Mouse (Mus musculus): ENCODE measurements around the gene Acbd7. TPM values are rescaled to one million over a fixed set of nuclear protein-coding genes. Genes with fewer than 3 reads are reported as not detected.
A peak's percentile ranks its signal among the peaks of the same experiment; 100 is the strongest.

Gene Acbd7
- 0.91 and 1.3 TPM in 2 replicates for polyA plus RNA-seq (2015; fragmentation: Nextera tagmentation; extraction: Ambion mirVana)

DNA sequence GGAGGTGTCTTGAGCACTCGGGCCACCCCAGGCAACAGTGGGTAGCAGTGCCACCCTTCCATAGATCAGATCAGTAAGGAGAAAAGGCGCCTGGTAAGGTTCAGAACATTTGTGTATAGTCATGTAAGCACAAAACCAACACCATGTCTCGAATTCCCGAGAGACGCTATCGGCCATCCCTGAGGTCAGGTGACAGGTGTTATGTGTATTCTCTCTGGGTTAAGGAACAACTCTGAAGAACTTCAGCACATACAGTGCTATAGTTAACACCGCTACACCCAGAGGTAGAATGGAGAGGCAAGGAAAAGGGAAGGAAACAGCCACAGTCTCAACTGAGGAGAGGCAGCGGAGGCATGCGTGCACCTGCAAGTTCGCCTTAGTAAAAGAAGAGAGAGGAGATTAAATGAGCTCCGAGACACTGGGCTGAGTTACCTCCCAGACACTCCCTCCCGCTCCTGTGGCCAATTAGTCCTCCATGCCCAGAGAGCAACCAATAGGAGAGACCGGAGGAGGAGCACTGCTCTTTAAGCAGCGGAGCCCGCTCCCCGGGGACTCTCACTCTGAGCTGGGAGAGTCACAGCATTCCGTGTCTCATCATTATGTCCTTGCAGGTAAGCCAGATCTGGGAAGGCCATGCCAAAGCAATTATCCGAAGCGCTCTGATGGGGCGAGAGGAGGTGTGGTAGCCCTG, at the start of gene Acbd7:
Acbd7 (plus strand) TSS at position 558 of the 691 bp plus-strand sequence.
- Histone ChIP-seq H3K27ac (replicated peaks) (no peak within 1 kb of the TSS), H3K36me3 (no peaks in the 10 kb centered on the region), H3K9ac (replicated peaks) (peak within 1 kb of the TSS; percentile 28; the same call in 1 of the 2 replicates), H3K4me1 (peaks cover 22% of the 10 kb centered on the region), H3K4me3 (peak within 1 kb of the TSS; percentile 26), H3K9me3 (no peaks in the 10 kb centered on the region), H3K27me3 (0 out of 2 replicates have a peak, but pooled peaks cover 9% of the 10 kb centered on the region), H3K4me2 (replicated peaks) (peak within 1 kb of the TSS; percentile 46)
- no peak for ATAC-seq (replicated peaks)
- 5% methylated on average over 20 of the region's 20 CpGs for WGBS

DNA sequence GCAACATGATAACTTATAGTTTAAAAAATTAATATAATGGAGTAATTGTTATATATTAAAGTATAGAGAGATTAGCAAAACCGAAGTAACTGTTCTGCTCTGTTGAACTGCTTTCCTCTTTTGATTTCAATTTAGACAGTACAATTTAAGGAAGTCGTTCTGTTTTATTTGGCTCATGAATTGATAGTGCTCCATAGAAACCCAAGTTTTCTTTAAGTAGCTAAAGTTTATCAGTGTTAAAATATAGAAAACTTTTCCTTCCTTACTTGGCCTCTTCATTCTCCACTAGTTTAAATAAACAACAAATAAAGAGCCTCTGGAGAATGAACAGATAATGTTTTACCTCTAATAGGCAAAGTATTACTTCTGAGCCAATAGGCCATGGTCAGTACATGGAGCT, 49.7 kb upstream of the Acbd7 start:
- Histone ChIP-seq H3K9ac (replicated peaks) (no peak overlapping the region), H3K27me3 (no peaks in the 10 kb centered on the region), H3K27ac (replicated peaks) (no peak overlapping the region), H3K4me2 (replicated peaks) (no peak overlapping the region; the same call in 1 of the 2 replicates), H3K9me3 (no peaks in the 10 kb centered on the region), H3K4me3 (no peak overlapping the region), H3K36me3 (no peaks in the 10 kb centered on the region), H3K4me1 (peaks cover 27% of the 10 kb centered on the region)
- ATAC-seq (replicated peaks): no peak
- 90% methylated on average over 2 of the region's 2 CpGs for WGBS

DNA sequence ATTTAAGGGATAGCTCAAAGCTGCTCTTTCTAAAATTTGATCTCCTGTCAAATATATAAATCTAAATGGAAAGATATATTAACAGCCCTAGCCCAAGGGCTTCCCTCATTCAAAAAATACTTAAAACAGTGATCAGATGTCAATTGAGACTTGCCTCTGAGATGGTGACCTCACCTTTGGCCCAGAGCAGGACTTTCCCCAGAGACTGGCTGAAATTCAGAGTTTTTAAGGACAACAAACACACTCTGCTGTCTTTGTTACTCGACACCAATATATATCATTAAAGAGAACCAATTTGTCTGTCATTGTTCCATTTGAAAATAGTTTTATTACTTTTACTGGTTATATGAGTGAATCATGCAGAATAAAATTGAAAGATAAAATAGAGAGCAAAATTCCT, 46.4 kb upstream of the Acbd7 start:
- Histone ChIP-seq H3K4me1 (peaks cover 21% of the 10 kb centered on the region), H3K27ac (replicated peaks) (no peak overlapping the region), H3K36me3 (no peaks in the 10 kb centered on the region), H3K27me3 (no peaks in the 10 kb centered on the region), H3K4me2 (replicated peaks) (no peak overlapping the region), H3K9ac (replicated peaks) (no peak overlapping the region), H3K4me3 (no peak overlapping the region), H3K9me3 (no peaks in the 10 kb centered on the region)
- no peak for ATAC-seq (replicated peaks)
- WGBS: 90% methylated on average over 1 of the region's 1 CpGs

DNA sequence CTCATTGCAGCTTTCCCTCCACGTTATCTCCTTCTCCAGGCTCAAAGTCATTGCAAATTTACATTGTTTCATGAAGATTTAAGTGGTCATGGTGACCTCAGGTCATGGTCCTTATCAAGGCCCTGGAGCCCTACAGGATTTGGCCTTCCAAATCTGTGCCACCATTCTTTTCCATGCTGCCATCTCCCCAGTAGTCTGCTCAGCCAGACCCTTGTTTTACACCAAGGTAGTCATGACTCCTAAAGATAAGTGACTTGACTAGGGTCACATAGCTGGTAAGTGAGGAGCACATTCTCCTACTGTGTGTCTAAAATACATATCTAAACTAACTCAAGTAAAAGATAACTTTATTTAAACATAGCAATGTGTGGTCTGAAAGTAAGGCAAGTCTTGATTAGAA, 43.8 kb upstream of the Acbd7 start:
- Histone ChIP-seq H3K4me1 (peaks cover 9% of the 10 kb centered on the region), H3K9me3 (no peaks in the 10 kb centered on the region), H3K4me3 (no peak overlapping the region), H3K36me3 (no peaks in the 10 kb centered on the region), H3K9ac (replicated peaks) (no peak overlapping the region), H3K4me2 (replicated peaks) (no peak overlapping the region), H3K27me3 (no peaks in the 10 kb centered on the region), H3K27ac (replicated peaks) (no peak overlapping the region)
- 95% methylated on average over 1 of the region's 1 CpGs for WGBS
- ATAC-seq (replicated peaks): no peak

DNA sequence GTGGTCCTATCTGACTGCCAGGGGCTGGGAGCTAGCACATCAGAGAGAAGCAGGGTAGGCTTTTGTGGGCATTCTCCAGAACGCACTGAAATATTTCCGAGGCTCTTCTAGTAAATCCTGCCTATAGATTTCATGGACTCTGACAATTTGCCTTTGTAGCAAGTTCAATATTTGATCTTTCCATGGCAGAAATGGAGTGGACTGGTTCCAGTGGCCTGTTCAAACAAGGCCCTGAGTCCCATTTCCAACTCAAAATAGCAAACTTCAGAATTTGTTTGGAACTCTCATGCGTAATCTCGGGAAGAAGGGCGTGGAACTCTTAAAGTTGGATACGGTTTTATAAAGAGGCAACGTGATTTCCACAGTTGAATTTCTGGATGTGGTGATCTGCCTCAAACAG, 40.1 kb upstream of the Acbd7 start:
- Histone ChIP-seq H3K4me1 (no peaks in the 10 kb centered on the region), H3K36me3 (no peaks in the 10 kb centered on the region), H3K27me3 (no peaks in the 10 kb centered on the region), H3K4me2 (replicated peaks) (no peak overlapping the region), H3K9ac (replicated peaks) (no peak overlapping the region), H3K4me3 (no peak overlapping the region), H3K27ac (replicated peaks) (no peak overlapping the region), H3K9me3 (no peaks in the 10 kb centered on the region)
- 93% methylated on average over 7 of the region's 7 CpGs for WGBS
- no peak for ATAC-seq (replicated peaks)

DNA sequence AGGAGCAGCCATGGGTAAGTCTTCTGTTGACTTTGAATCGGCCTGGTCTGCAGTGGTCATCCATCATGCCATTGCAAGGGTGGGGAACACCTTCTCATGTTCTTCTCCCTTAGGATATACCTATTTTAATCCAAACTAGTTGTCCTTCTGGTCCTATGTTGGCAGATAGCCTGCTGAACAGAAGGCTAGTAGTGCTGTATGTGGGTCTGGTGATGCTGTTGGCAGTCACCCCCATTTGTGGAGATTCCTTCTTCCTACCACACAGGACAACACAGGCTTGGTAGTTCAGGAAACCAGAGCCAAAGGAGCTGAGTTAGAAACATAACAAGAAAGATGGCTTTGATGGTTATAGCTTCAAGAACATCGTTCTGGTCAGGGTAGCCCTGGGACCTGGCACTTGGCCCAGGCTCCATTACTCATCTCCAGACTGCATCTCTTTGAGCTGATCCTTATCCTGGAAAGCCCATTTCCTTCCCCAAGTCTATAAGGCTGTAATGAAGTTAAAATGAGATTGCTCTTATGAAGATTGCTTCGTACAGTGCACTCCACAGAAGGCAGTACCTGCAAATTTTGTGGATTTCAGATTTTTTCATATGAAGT, 30.4 kb upstream of the Acbd7 start:
- ATAC-seq (replicated peaks): no peak
- peaks cover 16% of the 10 kb centered on the region for H3K36me3 ChIP-seq
- H3K4me1 ChIP-seq: no peaks in the 10 kb centered on the region
- WGBS: 85% methylated on average over 3 of the region's 3 CpGs
- H3K27me3 ChIP-seq: no peaks in the 10 kb centered on the region
- H3K9me3 ChIP-seq: no peaks in the 10 kb centered on the region
- H3K27ac ChIP-seq (replicated peaks): no peak overlapping the region
- H3K4me2 ChIP-seq (replicated peaks): no peak overlapping the region
- H3K4me3 ChIP-seq: no peak overlapping the region
- no peak overlapping the region for H3K9ac ChIP-seq (replicated peaks)

DNA sequence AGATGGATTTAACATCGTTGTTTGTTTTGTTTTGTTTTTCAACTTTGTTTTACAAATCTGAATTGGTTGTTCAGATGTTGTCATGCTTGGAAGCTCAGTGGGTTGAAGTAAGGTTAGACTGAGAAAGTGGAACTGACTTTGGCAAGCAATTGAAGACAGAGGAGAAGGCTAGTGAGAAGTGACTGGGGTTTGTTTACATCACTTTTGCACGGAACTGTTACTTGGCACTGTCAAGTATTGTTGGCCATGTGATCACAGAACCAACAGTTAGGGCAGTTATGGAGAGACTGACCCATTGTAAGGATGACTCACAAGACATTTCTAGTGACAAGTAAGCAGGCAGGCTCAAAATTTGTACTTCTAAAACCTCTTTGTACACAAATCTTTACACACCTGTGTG, 12.8 kb upstream of the Acbd7 start:
- Histone ChIP-seq H3K27me3 (no peaks in the 10 kb centered on the region), H3K4me3 (no peak overlapping the region), H3K9me3 (no peaks in the 10 kb centered on the region), H3K4me2 (replicated peaks) (no peak overlapping the region), H3K9ac (replicated peaks) (no peak overlapping the region), H3K36me3 (peaks cover 78% of the 10 kb centered on the region), H3K27ac (replicated peaks) (no peak overlapping the region), H3K4me1 (no peaks in the 10 kb centered on the region)
- ATAC-seq (replicated peaks): no peak
- WGBS: 94% methylated on average over 2 of the region's 2 CpGs

DNA sequence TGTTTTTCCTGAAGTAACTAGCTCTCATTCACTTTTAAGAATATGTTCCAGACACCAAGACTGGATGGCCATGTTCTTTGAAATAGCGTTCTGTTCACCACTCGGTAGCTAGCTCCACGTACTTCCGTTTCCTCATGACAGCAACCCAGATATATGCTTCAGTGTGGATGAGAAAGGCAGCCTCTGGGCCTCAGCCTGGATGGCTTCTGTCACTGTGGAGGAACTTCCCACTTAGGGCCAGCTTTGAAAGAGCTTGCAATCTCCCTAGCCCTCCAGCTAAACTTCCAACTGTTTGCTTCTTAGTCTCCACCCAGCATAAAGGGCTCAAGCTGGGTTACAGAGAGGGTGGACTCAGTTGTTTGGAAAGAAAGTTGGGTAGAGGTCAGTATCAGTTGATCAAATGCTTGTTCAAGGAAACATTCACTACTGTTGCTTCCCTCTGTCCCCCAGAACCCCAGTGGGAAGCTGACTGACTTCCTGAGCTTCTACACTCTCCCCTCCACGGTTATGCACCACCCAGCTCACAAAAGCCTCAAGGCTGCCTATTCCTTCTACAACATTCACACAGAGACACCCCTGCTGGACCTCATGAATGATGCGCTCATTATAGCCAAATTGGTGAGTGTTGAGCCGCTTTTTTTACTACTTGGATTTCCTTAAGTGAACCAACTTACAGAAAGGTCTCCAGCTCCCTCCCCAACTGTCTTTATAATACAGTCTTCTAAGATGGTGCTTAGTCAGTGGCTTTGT, 11.4 kb upstream of the Acbd7 start:
- Histone ChIP-seq H3K27ac (replicated peaks) (no peak overlapping the region), H3K4me1 (no peaks in the 10 kb centered on the region)
- WGBS: 91% methylated on average over 7 of the region's 7 CpGs

DNA sequence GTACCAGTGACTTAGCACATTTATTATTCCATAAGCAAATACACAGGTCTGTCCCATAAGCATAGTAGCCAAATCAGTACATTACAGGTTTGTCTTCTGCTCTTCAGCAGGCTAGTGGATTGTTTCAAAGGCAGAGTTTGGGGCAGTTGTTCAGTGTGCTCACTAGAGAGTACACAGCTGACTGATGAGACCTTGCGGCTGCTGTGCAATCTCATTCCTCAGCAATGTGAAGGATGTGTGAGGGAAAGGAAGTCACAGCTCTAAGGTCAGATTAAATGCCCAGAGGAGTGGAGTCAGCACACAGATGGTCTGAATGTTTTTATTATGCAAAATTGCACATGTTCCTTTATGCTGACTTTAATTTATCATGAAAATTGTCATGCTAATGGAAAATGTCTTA, 9.4 kb upstream of the Acbd7 start:
- no peak overlapping the region for H3K9ac ChIP-seq (replicated peaks)
- no peaks in the 10 kb centered on the region for H3K9me3 ChIP-seq
- H3K4me3 ChIP-seq: no peak overlapping the region
- H3K27ac ChIP-seq (replicated peaks): no peak overlapping the region
- H3K4me2 ChIP-seq (replicated peaks): no peak overlapping the region
- peaks cover 66% of the 10 kb centered on the region for H3K36me3 ChIP-seq
- H3K4me1 ChIP-seq: peaks cover 7% of the 10 kb centered on the region
- no peaks in the 10 kb centered on the region for H3K27me3 ChIP-seq
- ATAC-seq (replicated peaks): no peak
- 91% methylated on average over 1 of the region's 1 CpGs for WGBS

More for the DNA sequence above, 11.4 kb upstream of the Acbd7 start:
- no peaks in the 10 kb centered on the region for H3K27me3 ChIP-seq
- ATAC-seq (replicated peaks): no peak
- H3K4me3 ChIP-seq: no peak overlapping the region
- no peaks in the 10 kb centered on the region for H3K9me3 ChIP-seq
- no peak overlapping the region for H3K4me2 ChIP-seq (replicated peaks)
- no peak overlapping the region for H3K9ac ChIP-seq (replicated peaks)
- H3K36me3 ChIP-seq: peaks cover 77% of the 10 kb centered on the region

DNA sequence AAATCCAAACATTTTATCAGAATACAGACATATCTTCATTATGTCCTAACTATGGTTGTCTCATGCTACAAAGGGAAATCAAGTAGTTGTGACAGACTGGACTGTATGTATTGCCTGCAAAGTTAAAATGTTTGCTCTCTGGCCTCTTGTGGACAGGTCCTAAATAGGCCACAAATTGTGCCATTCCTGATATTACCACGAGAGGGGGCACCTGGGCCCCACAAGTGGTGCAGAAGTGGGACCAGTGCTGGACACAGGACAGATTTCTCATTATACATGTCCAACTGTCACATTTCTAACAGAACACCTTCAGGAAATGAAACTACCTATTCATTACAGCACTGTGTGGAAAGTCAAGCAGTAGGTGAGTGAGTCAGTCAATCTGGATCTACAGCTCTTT, 8.6 kb upstream of the Acbd7 start:
- Histone ChIP-seq H3K9ac (replicated peaks) (no peak overlapping the region), H3K36me3 (peaks cover 62% of the 10 kb centered on the region), H3K4me2 (replicated peaks) (no peak overlapping the region), H3K27me3 (no peaks in the 10 kb centered on the region), H3K4me1 (peaks cover 12% of the 10 kb centered on the region), H3K27ac (replicated peaks) (no peak overlapping the region), H3K4me3 (no peak overlapping the region), H3K9me3 (no peaks in the 10 kb centered on the region)
- ATAC-seq (replicated peaks): no peak
- 31% methylated on average over 1 of the region's 1 CpGs for WGBS

DNA sequence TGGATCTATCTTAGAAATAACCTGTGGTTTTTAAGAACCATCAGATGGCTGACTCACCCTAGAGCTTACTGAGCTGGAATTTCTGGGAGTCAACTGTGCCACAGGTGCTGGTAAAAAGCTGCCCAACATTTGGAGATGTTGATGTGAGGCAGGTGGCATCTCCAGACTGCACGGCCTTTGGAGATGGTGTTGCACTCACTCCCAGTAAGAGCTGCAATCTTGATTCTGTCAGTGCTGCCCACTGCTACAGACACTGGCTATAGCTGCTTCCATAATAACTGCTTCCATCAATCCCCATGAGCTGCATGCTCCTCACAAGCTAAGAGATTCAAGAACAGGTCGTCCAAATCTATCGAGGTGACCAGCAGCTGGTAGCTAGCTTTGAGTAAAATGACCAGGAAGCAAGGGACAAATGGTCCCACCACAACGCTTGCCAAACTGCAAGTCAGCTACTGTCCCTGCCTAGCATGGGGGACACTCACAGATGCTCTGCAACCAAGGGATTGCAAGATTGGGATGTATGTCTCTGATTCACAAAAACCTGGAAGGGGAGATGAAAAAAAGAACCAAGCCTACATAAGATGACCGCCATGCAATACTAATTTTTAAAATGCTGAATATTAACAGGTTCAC, 4.8 kb upstream of the Acbd7 start:
- Histone ChIP-seq H3K4me3 (peak overlapping the region; percentile 51; the same call in 1 of the 2 replicates), H3K36me3 (peaks cover 27% of the 10 kb centered on the region), H3K9ac (replicated peaks) (no peak overlapping the region), H3K9me3 (no peaks in the 10 kb centered on the region), H3K27ac (replicated peaks) (no peak overlapping the region; the same call in 1 of the 2 replicates), H3K4me1 (peaks cover 20% of the 10 kb centered on the region), H3K4me2 (replicated peaks) (peak overlapping the region; percentile 56), H3K27me3 (0 out of 2 replicates have a peak, but pooled peaks cover 3% of the 10 kb centered on the region)
- WGBS: 81% methylated on average over 5 of the region's 5 CpGs
- no peak for ATAC-seq (replicated peaks)

DNA sequence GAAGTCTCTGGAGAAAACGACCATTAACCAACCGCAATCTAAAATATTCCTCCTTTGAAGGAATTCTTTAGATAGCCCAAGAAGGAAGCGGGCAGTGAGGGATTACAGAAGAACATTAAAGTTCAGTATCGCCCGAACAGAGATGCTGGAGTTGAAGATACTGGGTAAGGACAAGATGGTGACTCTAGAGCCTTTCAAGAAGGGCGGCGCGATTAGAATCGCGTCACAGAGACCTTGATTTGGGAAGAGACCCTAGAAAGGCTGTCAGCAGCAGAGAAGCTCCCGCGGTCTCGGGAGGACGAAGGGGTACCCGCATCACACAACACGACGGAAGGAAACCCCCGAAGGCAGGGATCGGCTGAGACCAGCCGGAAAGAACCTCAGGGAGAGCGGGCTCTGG, 3.9 kb upstream of the Acbd7 start:
- 2% methylated on average over 21 of the region's 21 CpGs for WGBS
- Histone ChIP-seq H3K9ac (replicated peaks) (peak overlapping the region; percentile 50), H3K9me3 (no peaks in the 10 kb centered on the region), H3K4me3 (peak overlapping the region; percentile 51), H3K27me3 (0 out of 2 replicates have a peak, but pooled peaks cover 9% of the 10 kb centered on the region), H3K4me1 (peaks cover 22% of the 10 kb centered on the region), H3K36me3 (peaks cover 20% of the 10 kb centered on the region), H3K4me2 (replicated peaks) (peak overlapping the region; percentile 56), H3K27ac (replicated peaks) (peak overlapping the region; percentile 71)
- ATAC-seq (replicated peaks): no peak; the same call in 1 of the 2 replicates
